Mouse (Mus musculus) thymus, postnatal 0 days (tissue): ENCODE measurements at regions not wholly inside any gene's neighbourhood (a gene's known extent, or its start where the extent isn't known, plus 50 kb on each side); places are given as distances from the start of the nearest gene placed in this dataset.

ENCODE experiments used
- DNase-seq: peaks from one replicate; pipeline ENCODE4 v3.0.0-alpha.2; 2015; ENCODE audit warnings: low spot score

DNA sequence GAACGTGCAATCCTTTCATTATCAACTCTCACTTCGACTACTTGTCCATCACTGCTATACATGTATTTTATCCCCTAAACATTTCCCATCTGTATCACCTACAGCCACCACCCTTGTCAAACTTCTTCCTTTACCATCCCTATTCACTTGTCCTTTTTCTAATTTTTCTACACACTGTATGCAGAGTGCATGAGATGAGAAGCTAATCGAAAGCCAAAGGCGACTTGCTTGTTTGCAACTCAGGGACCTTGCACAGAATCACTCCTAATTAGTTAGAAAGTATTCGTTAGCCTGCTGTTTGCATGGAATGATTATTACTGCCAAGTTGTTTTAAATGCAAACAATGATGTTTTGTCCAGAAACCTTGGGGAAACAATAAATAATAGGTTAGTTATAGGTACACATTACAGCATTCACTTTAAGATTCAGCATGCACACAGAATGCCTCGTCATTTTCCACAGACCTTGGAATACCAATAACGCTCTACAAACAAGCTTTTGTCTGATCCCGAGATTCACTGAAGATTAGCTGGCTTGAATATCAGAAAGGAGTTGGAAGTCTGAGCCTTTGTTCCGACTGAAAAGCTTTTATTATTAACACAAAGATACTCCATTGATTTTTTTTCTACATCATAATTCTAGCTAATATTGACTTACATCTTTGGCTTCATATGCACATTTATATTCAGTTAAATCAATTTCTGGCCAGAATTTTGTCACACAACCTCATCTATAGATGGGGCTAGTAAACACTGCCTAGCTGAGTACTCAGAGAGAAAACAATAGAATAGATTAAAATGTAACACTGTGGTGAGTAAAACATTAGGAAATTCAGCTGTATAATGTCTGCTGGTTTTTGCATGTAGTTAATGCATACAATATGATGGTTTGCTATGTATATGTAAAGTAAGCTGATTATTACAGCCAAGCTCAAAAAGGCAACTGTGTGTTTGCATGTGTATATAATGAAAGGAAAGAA lies 130.4 kb upstream of the Cxadr start:
- no peak for DNase-seq

DNA sequence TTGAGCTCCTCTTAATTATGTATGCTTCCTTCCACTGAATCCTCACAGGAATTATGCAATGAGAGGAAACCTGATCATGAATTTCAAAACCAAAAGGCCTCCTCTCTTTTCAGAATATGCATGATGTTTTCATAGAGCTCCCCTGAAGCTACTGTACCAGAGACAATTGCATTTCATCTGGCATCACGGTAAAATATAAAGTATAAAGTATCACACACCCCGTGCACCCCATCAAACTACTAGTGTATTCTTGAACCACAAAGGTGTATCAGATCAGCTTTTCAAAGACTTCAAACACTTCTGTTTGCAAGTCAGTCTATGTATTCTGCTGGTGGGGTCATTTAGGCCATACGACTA lies 144.4 kb upstream of the Cxadr start:
- DNase-seq: no peak

DNA sequence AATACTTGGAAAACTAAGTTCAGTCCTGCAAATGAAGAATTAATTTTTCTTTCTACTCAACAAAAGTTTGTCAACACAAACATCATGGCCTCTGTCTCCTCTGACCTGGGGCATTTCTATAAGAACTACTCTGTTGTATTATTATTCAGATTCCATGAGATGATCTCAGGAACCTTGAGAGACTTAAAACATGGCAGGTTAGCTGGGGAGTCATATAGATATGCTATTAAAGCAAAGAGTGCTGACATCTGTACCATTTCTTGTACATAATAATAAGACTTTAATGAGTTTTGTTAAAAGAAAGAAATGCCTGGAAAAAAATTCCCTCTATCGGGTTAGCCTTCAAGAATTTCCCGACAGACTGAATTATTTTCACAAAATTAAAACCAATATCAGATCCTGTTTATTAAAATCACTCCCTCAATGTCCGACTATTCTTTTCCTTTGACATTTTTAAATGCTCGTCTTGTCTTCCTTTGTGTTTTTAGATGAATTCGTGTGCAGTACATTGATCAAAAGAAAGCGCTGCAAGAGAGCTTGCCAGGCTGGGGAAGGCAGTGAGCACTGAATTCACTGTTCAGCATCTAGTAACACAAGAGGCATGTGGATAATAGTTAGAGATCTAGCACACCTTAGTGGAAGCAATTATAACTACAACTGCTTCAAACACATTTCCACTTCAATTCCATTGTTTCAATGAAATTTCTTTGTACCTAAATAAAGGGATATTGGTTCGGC lies 145.0 kb upstream of the Cxadr start:
- no peak for DNase-seq

DNA sequence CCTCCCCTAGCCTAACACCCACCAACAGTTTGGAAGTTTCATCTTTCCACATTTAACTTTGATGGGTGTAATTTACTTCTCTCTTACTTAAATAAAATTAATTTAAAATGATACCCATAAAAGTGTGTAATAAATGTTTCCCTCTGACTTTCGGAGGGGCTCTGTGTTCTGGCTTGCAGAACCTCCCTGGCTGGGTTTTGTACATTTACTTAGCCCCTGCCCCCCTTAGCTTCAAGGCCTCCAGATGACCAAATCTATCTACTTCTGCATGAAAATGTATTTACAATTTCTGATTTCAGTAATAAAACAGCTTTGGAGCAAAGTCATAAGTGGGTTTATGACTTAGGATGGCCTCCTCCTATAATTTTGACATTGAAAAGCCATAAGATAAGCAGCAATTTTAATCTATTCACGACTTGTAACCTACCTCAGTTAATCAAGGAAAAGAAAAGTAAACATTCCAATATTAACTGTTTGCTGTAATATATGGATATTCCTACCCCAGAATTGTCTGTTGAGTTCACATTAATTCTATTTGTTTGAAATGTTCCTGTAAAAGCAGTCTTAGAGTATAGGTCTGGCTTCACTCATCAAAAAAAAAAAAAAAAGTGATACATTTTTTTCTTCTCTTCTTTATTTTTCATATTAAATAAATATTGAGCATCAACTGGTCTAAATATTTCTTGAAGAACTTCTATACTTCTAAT lies 147.2 kb upstream of the Cxadr start:
- no peak for DNase-seq

DNA sequence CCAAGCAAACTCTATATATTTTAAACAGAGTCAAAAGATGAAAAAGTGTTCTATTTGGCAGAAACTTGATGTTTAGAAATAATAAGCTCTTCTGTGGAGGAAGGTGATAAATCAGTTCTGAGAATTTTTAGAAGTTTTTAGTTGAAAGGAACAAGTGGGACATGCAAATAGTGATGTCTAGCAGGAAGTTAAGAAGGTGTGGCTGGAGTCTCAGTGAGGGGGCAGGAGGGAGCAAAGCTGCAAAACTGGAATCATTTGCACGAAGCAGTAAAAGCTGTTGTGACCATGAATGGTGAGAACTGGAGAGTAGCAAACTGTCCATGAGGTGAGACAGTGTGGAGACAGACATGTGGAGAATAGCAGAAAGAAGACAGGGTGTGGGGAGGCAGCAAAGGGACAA lies 157.1 kb upstream of the Cxadr start:
- no peak for DNase-seq

DNA sequence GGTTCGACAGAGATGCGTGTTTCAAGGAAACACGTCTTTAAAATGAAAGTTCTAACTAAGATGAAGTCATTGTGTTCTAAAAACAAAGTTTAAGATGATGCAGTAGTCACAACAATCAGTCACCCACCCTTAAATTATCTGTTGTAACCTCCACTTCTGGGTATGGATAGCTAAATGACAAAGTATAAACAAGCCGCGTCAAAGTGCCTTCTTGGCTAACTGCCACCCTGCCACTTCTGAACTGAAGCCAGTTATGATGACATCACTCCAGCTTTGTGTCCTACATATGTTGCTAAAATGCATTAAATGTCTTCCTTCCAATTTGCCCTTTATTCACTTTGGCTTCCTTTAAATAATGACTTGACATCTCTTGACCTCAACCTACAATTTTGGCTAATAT lies 165.8 kb upstream of the Cxadr start:
- DNase-seq: no peak

DNA sequence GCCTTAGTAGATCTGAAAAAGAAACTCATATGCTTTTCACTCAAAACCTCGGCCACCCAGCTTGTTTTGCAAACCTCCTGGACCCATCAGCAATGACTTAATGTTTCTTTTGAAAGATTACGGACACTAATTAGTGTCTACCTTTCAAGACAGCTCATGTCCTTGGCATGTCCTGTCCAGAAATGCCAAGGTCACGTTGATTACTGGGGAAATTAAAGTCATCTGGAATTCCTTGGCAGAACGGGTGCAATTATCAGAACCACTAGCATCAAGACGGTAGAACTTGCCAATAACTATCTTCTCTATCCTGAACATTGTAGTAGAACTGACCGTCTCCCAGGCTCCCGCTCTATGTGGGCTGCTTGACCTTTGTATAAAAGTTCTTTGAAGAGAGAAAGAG lies 166.8 kb upstream of the Cxadr start:
- DNase-seq: no peak

DNA sequence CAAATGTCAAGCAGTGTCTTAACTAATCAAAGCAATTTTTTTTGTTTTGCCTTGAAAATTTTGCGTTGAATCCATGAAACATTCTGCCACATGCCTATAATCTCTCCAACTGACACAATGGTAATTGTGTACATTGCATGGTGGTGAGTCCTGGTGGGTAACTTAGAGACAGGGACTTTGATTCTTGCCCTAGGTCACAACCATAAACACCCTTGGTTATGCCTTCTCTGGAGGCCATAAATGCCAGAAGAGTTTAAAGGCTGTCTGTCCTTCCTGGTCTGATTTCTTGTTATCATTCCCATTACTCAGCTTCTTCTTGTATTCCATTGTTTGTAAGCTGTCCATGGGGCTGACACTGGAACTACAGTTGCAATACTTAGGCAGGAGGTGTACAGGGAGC lies 179.6 kb upstream of the Cxadr start:
- no peak for DNase-seq

DNA sequence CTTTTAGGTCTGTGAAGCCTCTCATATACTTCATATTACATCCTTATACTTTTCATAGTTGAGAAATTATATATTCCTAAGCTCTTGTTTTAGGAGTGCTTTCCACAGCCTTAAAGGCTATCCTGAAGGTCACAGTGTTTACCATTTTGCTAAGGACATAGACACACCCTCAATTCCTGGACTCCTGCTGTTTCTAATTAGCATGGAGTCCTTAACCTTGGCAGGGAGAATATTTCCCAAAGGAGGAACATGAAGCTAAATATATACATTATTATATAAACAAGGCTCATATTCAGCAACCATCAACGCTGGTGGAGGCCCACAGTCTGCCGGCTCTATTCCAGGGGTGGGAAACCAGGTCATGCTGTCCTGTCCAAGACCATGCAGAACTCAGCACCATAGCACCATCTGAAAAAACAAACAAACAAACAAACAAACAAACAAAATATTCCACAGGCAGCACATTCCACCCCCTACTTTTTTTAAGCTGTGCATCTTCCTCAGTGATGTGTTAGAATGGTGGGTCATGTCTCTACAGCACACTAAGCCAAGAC lies 180.9 kb upstream of the Cxadr start:
- DNase-seq: no peak

DNA sequence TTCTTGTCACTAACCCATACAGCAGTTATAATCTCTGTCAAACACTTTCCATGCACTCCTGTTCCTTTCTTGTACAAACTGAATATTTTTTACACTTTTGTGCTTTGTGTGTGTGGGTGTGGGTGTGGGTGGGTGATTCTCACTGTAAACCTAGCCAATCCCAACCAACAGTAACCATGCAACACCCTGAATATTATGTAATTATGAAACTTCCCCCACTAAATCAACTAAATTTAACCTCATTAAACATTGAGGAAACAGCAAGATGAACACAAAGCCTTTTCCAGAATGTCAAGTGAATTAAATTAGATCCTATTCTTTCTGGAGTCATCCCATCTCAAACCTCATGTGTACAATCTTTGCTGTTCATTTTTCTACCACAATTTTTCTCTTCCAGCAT lies 197.0 kb upstream of the Cxadr start:
- no peak for DNase-seq

DNA sequence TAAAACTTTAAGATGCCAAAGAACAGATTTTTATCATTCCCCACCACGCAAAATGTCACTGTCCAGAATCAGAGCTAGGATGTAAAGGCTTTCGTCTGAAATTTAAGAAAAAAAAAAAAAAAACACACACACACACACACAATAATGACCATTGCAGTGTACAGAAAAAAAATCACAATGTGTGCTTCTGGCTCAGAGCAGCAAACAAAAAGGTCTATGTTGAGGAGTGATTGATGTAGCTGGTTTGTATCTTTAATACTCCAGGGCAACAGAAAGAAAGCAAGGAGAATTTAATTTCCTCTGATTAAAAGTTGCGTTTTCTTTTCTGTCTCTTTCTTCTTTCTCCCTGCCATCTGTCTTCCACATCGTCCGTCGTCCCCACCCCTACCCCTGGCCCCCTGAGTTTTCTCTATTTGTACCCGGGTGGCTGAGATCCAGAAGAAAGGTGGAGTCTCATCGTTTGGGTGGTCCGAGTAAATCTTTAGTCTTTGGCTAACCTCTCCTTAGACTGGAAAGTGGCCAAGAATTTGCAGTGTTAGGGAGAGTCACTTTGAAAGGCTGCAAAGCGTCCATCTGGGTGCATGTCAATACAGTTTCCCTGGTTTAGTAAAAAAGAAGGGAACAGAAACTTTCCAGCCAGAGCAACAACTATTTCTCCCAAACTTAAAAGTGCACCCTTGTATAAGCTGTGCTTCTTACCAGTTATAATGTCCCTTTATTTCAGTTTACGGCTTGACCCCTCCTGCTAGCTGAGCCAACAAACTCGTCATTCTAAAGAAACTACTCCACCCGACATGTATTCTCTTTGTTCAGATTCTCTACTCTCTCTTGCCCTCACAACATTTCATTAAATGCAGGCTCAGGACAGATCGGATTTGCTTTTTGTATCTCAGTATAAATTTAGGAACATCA lies 199.6 kb upstream of the Cxadr start:
- no peak for DNase-seq

DNA sequence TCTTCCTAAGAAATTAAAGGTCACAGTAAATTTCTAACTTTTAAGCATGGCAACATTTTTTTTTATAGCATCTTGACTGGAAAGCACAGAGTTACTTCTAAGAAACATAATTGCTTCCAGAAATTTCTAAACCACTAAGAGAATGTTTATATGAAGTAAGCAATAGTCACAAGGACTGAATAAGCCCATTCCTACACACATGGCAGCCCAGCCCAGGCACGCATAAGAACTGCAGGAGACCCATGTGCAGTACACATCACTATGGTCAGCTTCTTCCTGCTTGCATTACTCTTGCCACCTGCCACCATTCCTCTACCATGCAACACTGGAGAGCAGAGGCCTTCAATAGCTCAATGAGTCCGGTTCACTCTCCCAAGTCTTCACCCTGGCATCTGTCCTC lies 201.4 kb upstream of the Cxadr start:
- DNase-seq: no peak

DNA sequence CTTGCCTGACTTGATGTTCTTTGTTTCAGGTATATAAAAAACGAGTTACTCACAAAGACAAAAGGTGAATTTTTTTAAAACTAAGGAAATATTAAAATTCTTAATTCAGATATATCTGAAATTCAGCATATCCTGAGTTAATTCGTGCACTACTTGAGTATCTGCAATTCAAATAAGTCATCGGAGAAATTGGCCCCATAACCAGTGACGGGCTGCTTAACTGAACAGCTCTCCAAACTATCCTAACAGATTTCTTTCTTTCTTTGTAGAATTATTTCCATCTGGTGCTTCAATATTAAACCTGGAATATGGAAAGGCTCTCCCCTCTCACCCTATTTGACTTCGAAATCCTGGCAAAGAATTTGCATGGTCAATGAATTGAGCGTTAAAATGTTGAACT lies 202.2 kb upstream of the Cxadr start:
- DNase-seq: no peak

DNA sequence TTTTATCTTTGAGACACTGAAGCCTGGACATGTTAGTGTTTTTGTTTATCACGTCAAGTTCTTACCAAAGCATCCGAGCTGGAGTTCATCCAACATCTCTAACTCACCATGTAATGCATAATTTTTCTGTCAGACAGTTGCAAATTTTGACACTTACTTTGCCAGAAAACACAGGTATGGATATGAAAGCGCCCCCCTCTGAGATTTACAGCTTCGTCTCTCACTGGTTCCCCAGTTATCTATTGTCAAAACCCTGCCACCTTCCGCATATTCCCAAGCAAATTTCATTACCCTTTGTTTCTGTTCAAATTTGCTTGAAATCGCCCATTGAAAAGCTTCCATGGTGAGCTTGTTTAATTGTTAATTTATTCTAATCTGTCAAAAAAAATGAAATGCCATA lies 202.7 kb upstream of the Cxadr start:
- no peak for DNase-seq

DNA sequence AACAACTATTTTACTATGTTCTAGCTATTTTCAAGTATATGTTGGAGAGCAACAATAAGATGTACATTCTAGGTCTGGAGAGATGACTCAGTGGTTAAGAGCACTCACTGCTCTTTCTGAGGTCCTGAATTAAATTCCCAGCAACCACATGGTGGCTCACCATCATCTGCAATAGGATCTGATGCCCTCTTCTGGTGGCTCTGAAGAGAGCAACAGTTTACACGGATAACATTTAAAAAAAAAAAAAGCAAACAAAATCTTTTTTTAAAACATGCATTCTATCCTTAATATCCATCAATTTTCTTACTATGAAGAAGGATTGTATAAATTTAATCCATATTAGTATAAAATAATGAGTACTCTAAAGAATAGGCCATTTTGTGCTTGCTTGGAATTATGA lies 204.7 kb upstream of the Cxadr start:
- DNase-seq: no peak

DNA sequence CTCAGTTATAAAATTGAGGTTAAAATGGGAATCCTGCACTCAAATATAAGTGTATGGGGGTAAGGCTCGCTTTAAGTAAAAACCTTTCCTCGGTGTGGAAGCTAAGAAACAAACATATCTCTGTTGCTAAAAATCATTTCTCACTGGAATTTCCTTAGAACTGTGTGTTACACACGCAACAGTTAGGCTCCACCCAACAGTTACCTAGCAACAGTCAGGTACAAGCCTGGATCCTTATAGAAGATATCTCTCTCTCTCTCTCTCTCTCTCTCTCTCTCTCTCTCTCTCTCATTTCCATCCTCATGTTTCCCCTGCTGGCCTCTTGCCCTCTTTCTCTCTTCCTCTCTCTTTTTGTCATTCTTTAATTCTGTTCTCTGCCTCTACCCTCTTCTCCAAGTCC lies 211.1 kb upstream of the Cxadr start:
- no peak for DNase-seq

DNA sequence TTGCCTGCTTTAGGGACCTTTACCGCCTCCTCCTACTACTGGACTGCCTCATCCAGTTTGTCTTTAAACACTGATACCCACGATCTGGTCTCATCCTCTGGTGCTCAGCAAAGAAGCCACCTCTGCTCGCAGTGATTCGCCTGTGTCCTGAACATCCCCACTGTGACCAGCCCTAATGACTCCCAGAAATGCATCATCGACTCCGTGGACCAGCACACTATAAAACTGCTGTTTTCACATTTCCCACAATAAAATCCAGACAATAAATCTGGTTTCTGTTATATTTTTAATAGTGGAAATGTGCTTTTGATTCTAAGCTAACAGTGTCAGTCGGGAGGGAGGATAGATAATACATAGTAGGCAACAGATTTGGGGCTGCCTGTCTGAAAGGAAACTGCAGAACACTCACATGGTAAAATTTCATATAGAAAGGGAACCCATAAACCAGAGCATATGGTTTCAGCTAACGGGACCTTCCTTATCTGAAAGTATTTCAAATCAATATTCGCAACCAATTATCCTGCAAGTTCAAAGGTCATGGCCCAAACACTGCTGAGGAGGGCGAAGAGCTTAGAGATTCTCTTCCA lies 233.7 kb upstream of the Cxadr start:
- no peak for DNase-seq

DNA sequence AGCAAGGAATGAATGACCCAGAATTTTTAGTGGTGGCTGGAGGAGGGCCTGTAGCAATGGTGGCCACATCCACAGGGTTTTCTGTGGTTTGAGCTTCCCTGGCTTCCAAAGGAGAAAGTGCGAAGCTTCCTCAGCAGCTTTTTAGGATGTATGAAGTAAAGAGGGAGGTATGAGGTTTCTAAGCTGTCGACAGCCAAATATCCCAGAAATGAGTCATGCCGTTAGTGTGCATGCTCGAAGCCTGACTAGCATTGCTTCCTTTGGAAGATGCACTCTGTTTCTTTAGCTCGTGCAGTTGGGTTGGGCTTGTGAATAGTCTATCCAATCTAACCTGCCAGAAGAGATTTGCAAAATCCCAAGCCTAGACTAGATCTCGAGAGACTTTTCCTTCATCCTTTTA lies 240.8 kb upstream of the Cxadr start:
- DNase-seq: no peak

DNA sequence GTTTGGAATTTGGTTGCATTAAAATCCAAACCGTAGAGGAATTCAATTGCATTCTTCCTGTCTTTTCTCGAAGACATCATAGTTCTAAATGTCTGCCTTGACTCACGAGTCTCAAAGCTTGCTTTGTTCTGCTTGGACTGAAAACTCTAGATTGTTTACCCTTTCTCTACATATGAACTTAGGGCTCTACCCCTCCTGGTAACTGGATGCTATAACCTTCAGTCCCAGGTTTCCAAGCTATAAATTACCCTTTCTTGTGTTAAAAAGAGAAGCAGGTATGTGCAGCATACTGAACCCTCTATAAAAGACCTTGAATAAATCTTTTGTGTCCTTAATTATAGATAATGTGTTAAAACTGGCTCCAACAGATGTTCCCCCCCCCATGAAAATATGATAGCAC lies 243.7 kb upstream of the Cxadr start:
- DNase-seq: no peak

DNA sequence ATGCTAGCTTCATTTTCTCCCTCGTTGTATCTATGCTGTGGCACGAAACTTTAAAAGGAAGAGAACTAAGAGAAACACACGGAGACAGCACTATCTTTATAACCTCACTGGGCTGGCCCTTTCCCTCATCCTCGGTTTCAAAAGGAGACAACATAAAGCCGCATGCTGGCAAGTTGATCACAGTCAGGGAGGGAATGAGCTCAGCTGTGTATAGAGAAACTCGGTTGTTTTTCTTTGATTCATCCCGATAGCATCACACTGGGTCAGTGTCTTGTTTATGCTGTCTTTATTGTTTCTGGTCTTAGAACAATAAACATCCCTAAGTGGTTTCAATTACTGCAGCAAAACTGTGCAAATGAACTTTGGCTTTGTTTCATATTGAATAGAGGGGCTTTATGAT lies 249.2 kb upstream of the Cxadr start:
- no peak for DNase-seq
